Comparison of ENCODE assay signal across 23 mouse cellular contexts in genomic region chr1:167382763-167383162, GRCm38 (mm10). TPM values are rescaled to one million over a fixed set of nuclear protein-coding genes. Genes with fewer than 3 reads are reported as not detected.
A peak's percentile ranks its signal among the peaks of the same experiment; 100 is the strongest.
DNase-seq lines count a peak whose midpoint lies in the region; ATAC-seq lines count a peak whose summit lies in the region.
"Had no signal": no experiment of that assay in that cellular context is flagged by ENCODE, and none has a peak within 500 bp of the region (broad histone marks: within the 10 kb centered on the region; RNA-seq: fewer than 3 reads in every experiment).

No protein-coding gene starts in this region.

- H3K4me2 ChIP-seq in intestine, embryonic 16.5 days (ENCODE audit: low read depth, low read length) = no peak overlapping the region
- H3K4me2 ChIP-seq in intestine, embryonic 15.5 days (replicated peaks) = no peak overlapping the region
- peak overlapping the region; percentile 79 for H3K4me2 ChIP-seq in liver, embryonic 12.5 days
- H3K4me2 ChIP-seq in stomach, embryonic 16.5 days (ENCODE audit: low read depth, low read length) = no peak overlapping the region
- H3K4me2 ChIP-seq: forebrain, embryonic 13.5 days; heart, embryonic 15.5 days; hindbrain, embryonic 14.5 days; limb, embryonic 13.5 days; neural tube, embryonic 13.5 days had no signal

- WGBS in intestine, embryonic 16.5 days = 84% methylated on average over 5 of the region's 5 CpGs
- WGBS in intestine, embryonic 15.5 days = 91% methylated on average over 5 of the region's 5 CpGs
- 57% methylated on average over 5 of the region's 5 CpGs for WGBS in liver, embryonic 12.5 days (ENCODE audit: insufficient replicate concordance)
- 87% methylated on average over 5 of the region's 5 CpGs for WGBS in stomach, embryonic 16.5 days

- H3K4me1 ChIP-seq in intestine, embryonic 16.5 days (ENCODE audit: control insufficient read depth, insufficient read depth, low read length) = peaks cover 33% of the 10 kb centered on the region
- peaks cover 11% of the 10 kb centered on the region for H3K4me1 ChIP-seq in intestine, embryonic 15.5 days (replicated peaks)
- H3K4me1 ChIP-seq in liver, embryonic 12.5 days = peaks cover 98% of the 10 kb centered on the region
- H3K4me1 ChIP-seq in stomach, embryonic 16.5 days (ENCODE audit: control insufficient read depth, insufficient read depth, low read length) = peaks cover 13% of the 10 kb centered on the region

- H3K36me3 ChIP-seq in intestine, embryonic 16.5 days (ENCODE audit: control insufficient read depth, insufficient read depth, low read length) = no peaks in the 10 kb centered on the region
- H3K36me3 ChIP-seq in intestine, embryonic 15.5 days = no peaks in the 10 kb centered on the region
- peaks cover 70% of the 10 kb centered on the region for H3K36me3 ChIP-seq in liver, embryonic 12.5 days
- H3K36me3 ChIP-seq in stomach, embryonic 16.5 days (ENCODE audit: control insufficient read depth, insufficient read depth, low read length) = no peaks in the 10 kb centered on the region
- H3K36me3 ChIP-seq: limb, embryonic 13.5 days; midbrain, embryonic 10.5 days; neural tube, embryonic 13.5 days had no signal

- peak; percentile 59 for DNase-seq in heart, adult 11 months
- no peak for DNase-seq in heart, postnatal 36 days
- no peak for DNase-seq in cerebellum, postnatal 36 days
- DNase-seq in right cerebral cortex, postnatal 36 days (ENCODE audit: low spot score in 2 of 2) = no peak
- DNase-seq: adrenal gland, postnatal 36 days; cerebellum, adult 18-20 months; gastrocnemius, postnatal 25 days; right cerebral cortex, adult 18-20 months; spleen, adult 18-20 months; thymus, adult 18-20 months; thymus, postnatal 4 days had no signal

- no peak overlapping the region for H3K4me3 ChIP-seq in intestine, embryonic 16.5 days (ENCODE audit: low read length)
- H3K4me3 ChIP-seq in intestine, embryonic 15.5 days (replicated peaks) = no peak overlapping the region
- peak overlapping the region; percentile 38 for H3K4me3 ChIP-seq in liver, embryonic 12.5 days
- H3K4me3 ChIP-seq in stomach, embryonic 16.5 days (replicated peaks; ENCODE audit: low read length) = no peak overlapping the region
- H3K4me3 ChIP-seq: forebrain, embryonic 13.5 days; heart, embryonic 15.5 days; limb, embryonic 13.5 days; midbrain, embryonic 10.5 days; neural tube, embryonic 13.5 days had no signal

- H3K9me3 ChIP-seq in intestine, embryonic 16.5 days (ENCODE audit: control insufficient read depth, low read length) = no peaks in the 10 kb centered on the region
- H3K9me3 ChIP-seq in intestine, embryonic 15.5 days = no peaks in the 10 kb centered on the region
- H3K9me3 ChIP-seq in liver, embryonic 12.5 days (replicated peaks) = no peaks in the 10 kb centered on the region
- no peaks in the 10 kb centered on the region for H3K9me3 ChIP-seq in stomach, embryonic 16.5 days (replicated peaks; ENCODE audit: control insufficient read depth, low read length)
- H3K9me3 ChIP-seq: forebrain, embryonic 13.5 days; heart, embryonic 15.5 days; limb, embryonic 13.5 days; midbrain, embryonic 10.5 days; neural tube, embryonic 13.5 days had no signal

- no peaks in the 10 kb centered on the region for H3K27me3 ChIP-seq in intestine, embryonic 16.5 days (replicated peaks; ENCODE audit: control insufficient read depth, insufficient read depth, low read length)
- no peaks in the 10 kb centered on the region for H3K27me3 ChIP-seq in intestine, embryonic 15.5 days (replicated peaks)
- H3K27me3 ChIP-seq in liver, embryonic 12.5 days (replicated peaks) = no peaks in the 10 kb centered on the region
- no peaks in the 10 kb centered on the region for H3K27me3 ChIP-seq in stomach, embryonic 16.5 days (ENCODE audit: control insufficient read depth, insufficient read depth, low read length)
- H3K27me3 ChIP-seq: forebrain, embryonic 13.5 days; heart, embryonic 15.5 days; limb, embryonic 13.5 days had no signal

- H3K9ac ChIP-seq in intestine, embryonic 16.5 days (ENCODE audit: low read depth, low read length) = no peak overlapping the region
- H3K9ac ChIP-seq in intestine, embryonic 15.5 days = no peak overlapping the region
- peak overlapping the region; percentile 70 for H3K9ac ChIP-seq in liver, embryonic 12.5 days
- H3K9ac ChIP-seq in stomach, embryonic 16.5 days (ENCODE audit: low read length) = no peak overlapping the region; the same call in 1 of the 2 replicates
- H3K9ac ChIP-seq: forebrain, embryonic 13.5 days; heart, embryonic 15.5 days; hindbrain, embryonic 14.5 days; limb, embryonic 13.5 days; neural tube, embryonic 13.5 days had no signal

- no peak for ATAC-seq in intestine, embryonic 16.5 days
- no peak for ATAC-seq in intestine, embryonic 15.5 days
- ATAC-seq in liver, embryonic 12.5 days = no peak
- no peak for ATAC-seq in stomach, embryonic 16.5 days (ENCODE audit: insufficient read depth, low FRiP score)
- ATAC-seq: forebrain, embryonic 13.5 days had no signal

- H3K27ac ChIP-seq in intestine, embryonic 16.5 days (ENCODE audit: low read length) = peak overlapping the region; percentile 65
- no peak overlapping the region for H3K27ac ChIP-seq in intestine, embryonic 15.5 days
- H3K27ac ChIP-seq in liver, embryonic 12.5 days = peak overlapping the region; percentile 100
- H3K27ac ChIP-seq in stomach, embryonic 16.5 days (ENCODE audit: low read length) = peak overlapping the region; percentile 14; the same call in 1 of the 2 replicates
- H3K27ac ChIP-seq: forebrain, embryonic 13.5 days; heart, embryonic 15.5 days; hindbrain, embryonic 14.5 days; kidney, postnatal 0 days; limb, embryonic 13.5 days; macrophage; midbrain, embryonic 10.5 days; neural tube, embryonic 13.5 days had no signal

- intact Hi-C loops in heart, postnatal 36 days (cut with DNase I) = no loop called here

RNA-seq across cellular contexts. Expression of gene Mgst3, which starts 10.9 kb away (rescaled TPM):
- total RNA-seq in heart, postnatal 36 days (2021) = 100 to 1,000 TPM; 324 to 329 TPM
- 379 and 381 TPM in 2 replicates for polyA plus RNA-seq in intestine, embryonic 16.5 days (2015; fragmentation: Nextera tagmentation; extraction: Ambion mirVana)
- 247 and 298 TPM in 2 replicates for polyA plus RNA-seq in intestine, embryonic 15.5 days (2015; fragmentation: Nextera tagmentation; extraction: Ambion mirVana)
- 388 and 396 TPM in 2 replicates for polyA plus RNA-seq in liver, embryonic 12.5 days (2016; fragmentation: Nextera tagmentation; extraction: Ambion mirVana)
- polyA plus RNA-seq in stomach, embryonic 16.5 days (2015; fragmentation: Nextera tagmentation; extraction: Ambion mirVana) = 212 and 275 TPM in 2 replicates

RNA-seq across cellular contexts. Expression of gene Aldh9a1, which starts 33.0 kb away (rescaled TPM):
- total RNA-seq in heart, postnatal 36 days (2021) = 10 to 100 TPM; 22.9 to 24.4 TPM
- 204 and 245 TPM in 2 replicates for polyA plus RNA-seq in intestine, embryonic 16.5 days (2015; fragmentation: Nextera tagmentation; extraction: Ambion mirVana)
- polyA plus RNA-seq in intestine, embryonic 15.5 days (2015; fragmentation: Nextera tagmentation; extraction: Ambion mirVana) = 133 and 156 TPM in 2 replicates
- 94.4 and 99.5 TPM in 2 replicates for polyA plus RNA-seq in liver, embryonic 12.5 days (2016; fragmentation: Nextera tagmentation; extraction: Ambion mirVana)
- polyA plus RNA-seq in stomach, embryonic 16.5 days (2015; fragmentation: Nextera tagmentation; extraction: Ambion mirVana) = 84.8 and 85.6 TPM in 2 replicates
